Mouse (Mus musculus): ENCODE measurements around the gene Syce3. TPM values are rescaled to one million over a fixed set of nuclear protein-coding genes. Genes with fewer than 3 reads are reported as not detected.

The Syce3 gene
- polyA plus RNA-seq (2014; fragmentation: Nextera tagmentation; extraction: Ambion mirVana): not detected in 2 replicates

DNA sequence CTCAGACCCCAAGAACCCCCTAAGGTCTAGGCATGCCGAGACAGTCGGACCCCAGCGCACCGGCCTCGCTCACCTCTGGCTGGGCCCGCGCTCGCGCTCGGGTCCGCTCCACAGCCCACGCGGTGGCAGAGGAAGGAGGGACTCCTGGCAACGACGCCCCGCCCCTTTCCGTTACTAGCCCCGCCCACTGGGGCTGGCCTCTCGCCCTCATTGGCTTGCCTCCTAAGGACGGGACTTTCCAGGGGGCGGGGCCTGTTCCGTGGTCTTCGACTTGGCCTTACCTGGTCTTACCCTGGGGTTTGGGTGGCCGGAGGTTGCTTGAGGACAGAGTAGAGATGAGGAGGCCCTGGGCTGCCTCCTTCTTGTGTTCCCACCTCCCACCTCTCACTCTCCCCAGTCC is at the start of gene Syce3:
Gene Syce3, minus strand, starts transcription at position 386 of the 400 bp plus-strand sequence.
- ATAC-seq (replicated peaks; ENCODE audit: low FRiP score) (no peak), DNase-seq (ENCODE audit: low spot score) (no peak)
- 92% methylated on average over 24 of the region's 24 CpGs for WGBS
- no peak within 1 kb of the TSS for H3K27ac ChIP-seq (ENCODE audit: low read depth, low read length)
- no peak within 1 kb of the TSS for H3K4me3 ChIP-seq (ENCODE audit: low read depth, low read length)
- H3K9ac ChIP-seq (ENCODE audit: low read length): no peak within 1 kb of the TSS
- no peaks in the 10 kb centered on the region for H3K4me1 ChIP-seq (replicated peaks; ENCODE audit: control insufficient read depth, insufficient read depth, low read length)
- H3K27me3 ChIP-seq (ENCODE audit: control insufficient read depth, insufficient read depth, low read length): no peaks in the 10 kb centered on the region
- no peaks in the 10 kb centered on the region for H3K36me3 ChIP-seq (ENCODE audit: control insufficient read depth, insufficient read depth, low read length)
- no peak within 1 kb of the TSS for H3K4me2 ChIP-seq (ENCODE audit: low read depth, low read length, severe bottlenecking)
- H3K9me3 ChIP-seq (ENCODE audit: control insufficient read depth, low read length): peaks cover 3% of the 10 kb centered on the region; the same call in 1 of the 2 replicates

- Histone ChIP-seq H3K36me3 (ENCODE audit: control insufficient read depth, insufficient read depth, low read length) (peaks cover 11% of the 10 kb centered on the region; the same call in 1 of the 2 replicates), H3K9ac (ENCODE audit: low read length) (no peak overlapping the region), H3K4me3 (ENCODE audit: low read depth, low read length) (no peak overlapping the region), H3K27me3 (ENCODE audit: control insufficient read depth, insufficient read depth, low read length) (no peaks in the 10 kb centered on the region), H3K4me2 (ENCODE audit: low read depth, low read length, severe bottlenecking) (no peak overlapping the region), H3K9me3 (ENCODE audit: control insufficient read depth, low read length) (no peaks in the 10 kb centered on the region), H3K4me1 (replicated peaks; ENCODE audit: control insufficient read depth, insufficient read depth, low read length) (peaks cover 4% of the 10 kb centered on the region), H3K27ac (ENCODE audit: low read depth, low read length) (no peak overlapping the region)
- no peak for DNase-seq (ENCODE audit: low spot score)
- 89% methylated on average over 7 of the region's 7 CpGs for WGBS
- ATAC-seq (replicated peaks; ENCODE audit: low FRiP score): no peak
These were observed 49.5 kb upstream of the Syce3 start for GRCm38 (mm10) chr15:89459821-89460220.

GRCm38 (mm10) chr15:89458942-89459341 is 48.6 kb upstream of the Syce3 start:
- H3K4me3 ChIP-seq (ENCODE audit: low read depth, low read length): no peak overlapping the region
- ATAC-seq (replicated peaks; ENCODE audit: low FRiP score): no peak
- H3K27me3 ChIP-seq (ENCODE audit: control insufficient read depth, insufficient read depth, low read length): no peaks in the 10 kb centered on the region; the same call in 1 of the 2 replicates
- peaks cover 5% of the 10 kb centered on the region for H3K4me1 ChIP-seq (replicated peaks; ENCODE audit: control insufficient read depth, insufficient read depth, low read length)
- 97% methylated on average over 15 of the region's 15 CpGs for WGBS
- H3K9me3 ChIP-seq (ENCODE audit: control insufficient read depth, low read length): no peaks in the 10 kb centered on the region
- H3K27ac ChIP-seq (ENCODE audit: low read depth, low read length): no peak overlapping the region
- no peak overlapping the region for H3K4me2 ChIP-seq (ENCODE audit: low read depth, low read length, severe bottlenecking)
- no peak overlapping the region for H3K9ac ChIP-seq (ENCODE audit: low read length)
- H3K36me3 ChIP-seq (ENCODE audit: control insufficient read depth, insufficient read depth, low read length): peaks cover 11% of the 10 kb centered on the region; the same call in 1 of the 2 replicates
- no peak for DNase-seq (ENCODE audit: low spot score)

GRCm38 (mm10) chr15:89455642-89456041 is 45.3 kb upstream of the Syce3 start:
- Histone ChIP-seq H3K4me2 (ENCODE audit: low read depth, low read length, severe bottlenecking) (0 out of 2 replicates have a peak overlapping the region, but pooled peaks have one; percentile 78), H3K4me1 (replicated peaks; ENCODE audit: control insufficient read depth, insufficient read depth, low read length) (peaks cover 9% of the 10 kb centered on the region), H3K4me3 (ENCODE audit: low read depth, low read length) (no peak overlapping the region; the same call in 1 of the 2 replicates), H3K9me3 (ENCODE audit: control insufficient read depth, low read length) (no peaks in the 10 kb centered on the region), H3K9ac (ENCODE audit: low read length) (no peak overlapping the region), H3K27ac (ENCODE audit: low read depth, low read length) (no peak overlapping the region), H3K27me3 (ENCODE audit: control insufficient read depth, insufficient read depth, low read length) (peaks cover 5% of the 10 kb centered on the region; the same call in 1 of the 2 replicates), H3K36me3 (ENCODE audit: control insufficient read depth, insufficient read depth, low read length) (peaks cover 11% of the 10 kb centered on the region; the same call in 1 of the 2 replicates)
- WGBS: 87% methylated on average over 6 of the region's 6 CpGs
- DNase-seq (ENCODE audit: low spot score) (no peak), ATAC-seq (replicated peaks; ENCODE audit: low FRiP score) (no peak)

- Histone ChIP-seq H3K4me1 (replicated peaks; ENCODE audit: control insufficient read depth, insufficient read depth, low read length) (peaks cover 9% of the 10 kb centered on the region), H3K9me3 (ENCODE audit: control insufficient read depth, low read length) (no peaks in the 10 kb centered on the region), H3K27ac (ENCODE audit: low read depth, low read length) (no peak overlapping the region), H3K4me2 (ENCODE audit: low read depth, low read length, severe bottlenecking) (peak overlapping the region; percentile 78), H3K4me3 (ENCODE audit: low read depth, low read length) (peak overlapping the region; percentile 77), H3K36me3 (ENCODE audit: control insufficient read depth, insufficient read depth, low read length) (peaks cover 9% of the 10 kb centered on the region; the same call in 1 of the 2 replicates), H3K27me3 (ENCODE audit: control insufficient read depth, insufficient read depth, low read length) (peaks cover 5% of the 10 kb centered on the region; the same call in 1 of the 2 replicates), H3K9ac (ENCODE audit: low read length) (peak overlapping the region; percentile 81)
- peak; percentile 53 for ATAC-seq (replicated peaks; ENCODE audit: low FRiP score)
- DNase-seq (ENCODE audit: low spot score): no peak
- 5% methylated on average over 5 of the region's 6 CpGs for WGBS
These were observed 44.6 kb upstream of the Syce3 start for GRCm38 (mm10) chr15:89454857-89455256.

GRCm38 (mm10) chr15:89453865-89454478 is 43.7 kb upstream of the Syce3 start, which contains the start of gene Mapk8ip2:
Gene Mapk8ip2 (plus strand): TSS chr15:89453913.
- H3K27me3 ChIP-seq (ENCODE audit: control insufficient read depth, insufficient read depth, low read length): peaks cover 5% of the 10 kb centered on the region; the same call in 1 of the 2 replicates
- WGBS: under 1% methylated on average over 53 of the region's 53 CpGs
- H3K36me3 ChIP-seq (ENCODE audit: control insufficient read depth, insufficient read depth, low read length): peaks cover 9% of the 10 kb centered on the region; the same call in 1 of the 2 replicates
- H3K27ac ChIP-seq (ENCODE audit: low read depth, low read length): no peak within 1 kb of the TSS
- no peaks in the 10 kb centered on the region for H3K9me3 ChIP-seq (ENCODE audit: control insufficient read depth, low read length)
- peak within 1 kb of the TSS; percentile 81 for H3K9ac ChIP-seq (ENCODE audit: low read length)
- H3K4me3 ChIP-seq (ENCODE audit: low read depth, low read length): peak within 1 kb of the TSS; percentile 77
- H3K4me2 ChIP-seq (ENCODE audit: low read depth, low read length, severe bottlenecking): peak within 1 kb of the TSS; percentile 78
- peak; percentile 77 for ATAC-seq (replicated peaks; ENCODE audit: low FRiP score)
- peaks cover 9% of the 10 kb centered on the region for H3K4me1 ChIP-seq (replicated peaks; ENCODE audit: control insufficient read depth, insufficient read depth, low read length)
- peak; percentile 80 for DNase-seq (ENCODE audit: low spot score)

- Histone ChIP-seq H3K27me3 (ENCODE audit: control insufficient read depth, insufficient read depth, low read length) (peaks cover 5% of the 10 kb centered on the region; the same call in 1 of the 2 replicates), H3K9ac (ENCODE audit: low read length) (peak overlapping the region; percentile 81), H3K36me3 (ENCODE audit: control insufficient read depth, insufficient read depth, low read length) (peaks cover 9% of the 10 kb centered on the region; the same call in 1 of the 2 replicates), H3K27ac (ENCODE audit: low read depth, low read length) (no peak overlapping the region), H3K4me1 (replicated peaks; ENCODE audit: control insufficient read depth, insufficient read depth, low read length) (peaks cover 9% of the 10 kb centered on the region), H3K4me2 (ENCODE audit: low read depth, low read length, severe bottlenecking) (peak overlapping the region; percentile 78), H3K9me3 (ENCODE audit: control insufficient read depth, low read length) (no peaks in the 10 kb centered on the region), H3K4me3 (ENCODE audit: low read depth, low read length) (peak overlapping the region; percentile 77)
- ATAC-seq (replicated peaks; ENCODE audit: low FRiP score): peak; percentile 65
- WGBS: 4% methylated on average over 24 of the region's 24 CpGs
- DNase-seq (ENCODE audit: low spot score): peak; percentile 78
These were observed 42.9 kb upstream of the Syce3 start for GRCm38 (mm10) chr15:89452906-89453864.

DNA sequence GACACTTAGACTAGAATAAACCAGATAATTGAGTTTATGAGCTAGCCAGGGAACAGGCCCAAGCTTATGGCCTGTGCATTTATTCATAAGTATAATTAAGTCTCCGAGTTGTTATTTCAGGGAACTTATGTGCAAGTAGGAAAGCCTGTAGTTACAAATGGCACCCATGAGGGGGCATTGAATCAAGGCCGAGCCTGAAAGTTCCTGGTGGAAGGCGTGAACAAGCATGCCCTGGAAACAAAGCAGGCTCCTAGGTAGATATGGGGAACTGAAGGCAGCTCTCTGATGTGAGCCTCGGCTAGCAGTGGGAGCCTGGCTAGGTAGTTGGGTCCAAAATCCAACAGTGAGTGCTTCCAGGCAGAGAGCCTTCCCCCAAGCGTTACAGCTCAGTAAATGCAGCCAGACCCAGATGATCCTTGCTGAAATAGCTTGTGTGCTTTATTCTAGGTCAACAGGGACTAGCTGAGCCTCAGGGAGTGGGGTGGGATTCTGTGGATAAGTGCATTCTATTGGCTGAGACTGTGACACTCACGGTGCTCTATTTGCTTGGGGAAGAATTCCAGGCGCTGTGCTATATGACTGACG is 32.3 kb upstream of the Syce3 start:
- Histone ChIP-seq H3K4me1 (replicated peaks; ENCODE audit: control insufficient read depth, insufficient read depth, low read length) (no peaks in the 10 kb centered on the region), H3K36me3 (ENCODE audit: control insufficient read depth, insufficient read depth, low read length) (no peaks in the 10 kb centered on the region), H3K4me3 (ENCODE audit: low read depth, low read length) (no peak overlapping the region), H3K9me3 (ENCODE audit: control insufficient read depth, low read length) (no peaks in the 10 kb centered on the region), H3K27ac (ENCODE audit: low read depth, low read length) (no peak overlapping the region), H3K9ac (ENCODE audit: low read length) (no peak overlapping the region), H3K27me3 (ENCODE audit: control insufficient read depth, insufficient read depth, low read length) (no peaks in the 10 kb centered on the region), H3K4me2 (ENCODE audit: low read depth, low read length, severe bottlenecking) (no peak overlapping the region)
- ATAC-seq (replicated peaks; ENCODE audit: low FRiP score) (no peak), DNase-seq (ENCODE audit: low spot score) (no peak)
- WGBS: 43% methylated on average over 8 of the region's 8 CpGs
